Mouse (Mus musculus) adrenal gland, postnatal 25 days (tissue): ENCODE results near the gene Sephs2. TPM values are rescaled to one million over a fixed set of nuclear protein-coding genes. Genes with fewer than 3 reads are reported as not detected.

Source experiments
- DNase-seq: peaks from one replicate; pipeline ENCODE4 v3.0.0; 2021; ENCODE audit warnings: mixed read lengths
- total RNA-seq: library from RNA; stranded (reverse); gene quantifications from 2 replicates; pipeline ENCODE4 v1.2.3, GENCODE M21; 2021

Gene Sephs2
- total RNA-seq, 1 experiment from 2014 or later: 117 TPM

DNA sequence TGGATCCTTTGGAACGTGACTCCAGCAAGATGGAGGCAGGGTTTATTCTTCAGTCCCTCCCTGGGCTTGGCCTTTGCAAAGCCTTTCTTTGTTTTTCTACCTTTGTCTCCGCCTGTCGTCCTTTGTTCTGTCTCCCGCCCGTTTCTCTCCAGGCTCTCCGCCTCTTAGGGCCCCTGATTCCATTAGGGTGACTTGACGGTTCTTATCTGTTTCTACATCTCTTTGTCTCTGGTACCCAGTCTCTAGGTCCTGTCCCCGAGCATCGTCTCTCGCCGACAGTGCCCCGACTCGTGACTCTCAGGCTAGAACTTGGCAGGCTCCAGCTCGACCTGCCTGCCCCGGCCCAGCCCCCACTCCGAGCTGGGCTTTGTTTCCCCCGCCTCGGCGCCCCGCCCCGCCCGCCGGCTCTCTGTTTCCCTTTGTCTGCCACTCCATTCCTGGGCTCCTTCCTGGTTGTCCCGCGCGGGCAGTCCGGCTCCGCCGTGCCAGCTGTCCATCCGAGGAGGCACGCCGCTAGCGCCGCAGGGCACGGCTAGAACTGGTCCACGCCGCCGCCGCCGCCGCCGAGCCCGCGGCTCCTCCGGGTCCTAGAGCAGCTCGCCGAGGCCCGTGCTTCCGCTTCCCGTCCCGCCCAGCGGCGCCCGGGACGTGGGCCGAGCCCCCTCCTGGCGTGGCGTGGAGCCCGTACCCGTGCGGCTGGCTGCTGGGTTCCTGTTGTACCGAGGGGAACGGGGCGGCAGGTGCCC, 41.1 kb downstream of the Sephs2 start, which contains the start of the genes Zfp553 and Sept1:
Gene Zfp553 (plus strand): TSS at position 440 of the 746 bp plus-strand sequence.
Gene Sept1 (minus strand): TSS at position 509 of the 746 bp plus-strand sequence.
- peak; percentile 87 for DNase-seq

- no peak for DNase-seq
These were observed 41.8 kb downstream of the Sephs2 start for GRCm38 (mm10) chr7:127231826-127232621.

DNA sequence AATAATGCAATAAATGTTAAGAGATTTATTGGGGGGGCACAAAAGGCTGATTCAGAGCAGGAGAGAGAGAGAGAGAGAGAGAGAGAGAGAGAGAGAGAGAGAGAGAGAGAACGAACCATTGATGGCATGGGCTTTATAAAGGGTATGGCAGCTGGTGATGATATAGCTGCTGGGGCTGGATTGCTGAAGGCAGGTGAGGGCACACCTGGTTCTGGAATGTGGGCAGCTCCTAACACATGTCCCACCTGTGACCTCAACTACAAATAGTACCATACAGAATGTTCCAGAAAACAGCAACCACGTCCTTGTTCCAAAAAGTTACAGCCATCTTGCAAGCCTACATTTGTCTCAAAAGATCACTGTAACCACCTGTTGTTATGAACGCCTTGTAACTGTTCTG, 42.5 kb downstream of the Sephs2 start:
- no peak for DNase-seq

GRCm38 (mm10) chr7:127228615-127229303, 45.1 kb downstream of the Sephs2 start:
- DNase-seq: peak; percentile 79

DNA sequence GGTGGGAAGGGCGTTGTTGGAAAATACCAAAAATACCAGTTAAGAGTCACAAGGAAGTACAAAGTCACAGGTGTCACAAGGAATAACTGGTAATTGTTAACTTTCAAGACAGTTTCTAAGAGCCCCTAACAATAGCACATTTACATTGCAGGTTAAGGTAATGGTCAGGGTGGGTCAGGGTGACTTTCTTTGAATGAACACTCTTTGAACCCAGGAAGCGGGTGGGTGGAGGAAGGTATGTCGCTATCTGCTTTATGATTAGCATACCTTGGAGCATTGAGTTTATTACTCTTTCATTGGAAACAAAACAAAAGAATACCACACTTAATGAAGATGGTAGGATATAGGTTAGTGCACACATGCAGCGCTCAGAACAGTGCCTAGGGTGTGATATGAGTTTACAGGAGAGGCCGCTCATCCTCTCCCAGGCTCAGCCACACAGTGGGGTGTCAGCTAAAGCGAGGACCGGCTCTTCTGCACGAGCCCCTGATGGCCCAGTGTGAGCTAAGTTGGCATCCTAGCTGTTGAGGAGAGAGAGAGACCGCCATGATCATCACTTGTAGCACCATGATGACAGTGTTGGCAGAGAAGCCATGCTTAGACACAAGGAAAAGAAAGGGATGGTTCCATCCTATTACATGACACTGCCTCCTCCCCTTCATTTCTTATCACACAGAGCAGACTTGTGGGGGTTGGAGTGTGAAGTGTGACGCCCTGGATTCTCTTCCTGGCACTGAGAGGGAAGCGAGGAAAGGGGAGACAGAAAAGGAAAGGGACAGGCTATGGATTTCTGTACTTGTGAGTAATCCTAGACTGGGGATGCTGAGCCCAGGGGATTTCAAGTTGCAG, 48.5 kb downstream of the Sephs2 start:
- DNase-seq: no peak

- DNase-seq: no peak
These were observed 49.2 kb downstream of the Sephs2 start for GRCm38 (mm10) chr7:127224616-127225015.

- DNase-seq: no peak
These were observed 50.1 kb downstream of the Sephs2 start for GRCm38 (mm10) chr7:127223515-127224478.

DNA sequence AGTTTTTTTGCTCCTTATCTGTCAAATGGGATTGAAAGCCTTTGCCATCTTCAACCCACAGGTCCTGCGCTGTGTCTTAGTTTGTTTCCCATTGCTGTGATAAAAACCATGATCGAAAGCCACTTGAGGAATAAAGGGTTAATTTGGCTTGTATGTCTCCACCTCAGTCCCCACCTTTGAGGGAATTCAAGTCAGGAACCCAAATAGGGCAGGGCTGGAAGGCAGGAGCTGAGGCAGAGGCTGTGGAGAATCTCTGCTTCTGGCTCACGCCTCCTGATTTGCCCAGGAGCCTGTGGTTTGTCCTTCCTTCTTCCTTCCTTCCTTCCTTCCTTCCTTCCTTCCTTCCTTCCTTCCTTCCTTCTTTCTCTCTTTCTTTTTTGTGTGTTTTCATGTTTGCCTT, 50.7 kb downstream of the Sephs2 start:
- DNase-seq: no peak

Other genes starting within 250 kb of the Sephs2 start
- 167 and 171 TPM in 2 replicates for gene Maz, start 247.0 kb downstream of the Sephs2 start, total RNA-seq
- gene Kif22, start 231.6 kb downstream of the Sephs2 start, total RNA-seq: 9.5 and 15.0 TPM in 2 replicates
- not detected in 2 replicates for gene Zg16, start 186.7 kb downstream of the Sephs2 start, total RNA-seq
- 0.43 and 1.1 TPM in 2 replicates for gene AI467606, start 182.7 kb downstream of the Sephs2 start, total RNA-seq
- 0.21 TPM in 1 of 2 replicates, not detected in the other for gene Qprt, start 151.8 kb downstream of the Sephs2 start, total RNA-seq
- 0.55 and 1.0 TPM in 2 replicates for gene Spn, start 136.2 kb downstream of the Sephs2 start, total RNA-seq
- 53.5 and 65.9 TPM in 2 replicates for gene Cd2bp2, start 78.0 kb downstream of the Sephs2 start, total RNA-seq
- 51.9 and 53.1 TPM in 2 replicates for gene Tbc1d10b, start 65.6 kb downstream of the Sephs2 start, total RNA-seq
- gene Mylpf, start 65.2 kb downstream of the Sephs2 start, total RNA-seq: 4.1 and 4.4 TPM in 2 replicates
- 14.7 and 15.2 TPM in 2 replicates for gene Zfp553, start 41.0 kb downstream of the Sephs2 start, total RNA-seq
- 8.3 and 12.9 TPM in 2 replicates for gene Sept1, start 40.9 kb downstream of the Sephs2 start, total RNA-seq
- 26.9 and 36.0 TPM in 2 replicates for gene Zfp771, start 29.8 kb downstream of the Sephs2 start, total RNA-seq
- gene Dctpp1, start 13.3 kb downstream of the Sephs2 start, total RNA-seq: 39.8 and 50.7 TPM in 2 replicates
- 0.57 and 1.0 TPM in 2 replicates for gene Itgal, start 22.2 kb upstream of the Sephs2 start, total RNA-seq
- gene Zfp768, start 71.5 kb upstream of the Sephs2 start, total RNA-seq: 31.4 and 32.8 TPM in 2 replicates
- gene Zfp747, start 102.0 kb upstream of the Sephs2 start, total RNA-seq: 8.3 and 11.2 TPM in 2 replicates
- gene 9130019O22Rik, start 113.1 kb upstream of the Sephs2 start, total RNA-seq: 5.3 and 5.9 TPM in 2 replicates
- 9.6 and 10.7 TPM in 2 replicates for gene E430018J23Rik, start 119.6 kb upstream of the Sephs2 start, total RNA-seq
- gene Zfp764, start 132.8 kb upstream of the Sephs2 start, total RNA-seq: 7.5 and 8.0 TPM in 2 replicates
- gene Zfp688, start 148.0 kb upstream of the Sephs2 start, total RNA-seq: 13.3 and 23.3 TPM in 2 replicates
- 3.3 and 4.2 TPM in 2 replicates for gene Zfp689, start 175.1 kb upstream of the Sephs2 start, total RNA-seq
- 62.4 and 63.3 TPM in 2 replicates for gene Prr14, start 185.6 kb upstream of the Sephs2 start, total RNA-seq
- 84.4 and 86.7 TPM in 2 replicates for gene Fbrs, start 205.1 kb upstream of the Sephs2 start, total RNA-seq
- 111 and 125 TPM in 2 replicates for gene Srcap, start 237.9 kb upstream of the Sephs2 start, total RNA-seq
- 21.7 and 31.3 TPM in 2 replicates for gene Gm42715, start 245.5 kb upstream of the Sephs2 start, total RNA-seq